Mouse (Mus musculus) lung, adult 18-20 months (tissue): Measurements from ENCODE around the gene Rab20.
"Not testable (repeated sequence)": the region's sequence is repeated elsewhere in the genome, so short reads cannot be mapped to it uniquely, and the experiment has no call there.

ENCODE experiments used
- DNase-seq, 2 experiments: peaks; one replicate each; pipeline ENCODE4 v3.0.0; 2022; ENCODE audit warnings: mixed read lengths in 2 of 2

The Rab20 gene

GRCm38 (mm10) chr8:11477811-11478761 is at the start of gene Rab20:
Rab20 (minus strand) TSS chr8:11478710.
- peak; percentile 87 to 89 for DNase-seq

- no peak for DNase-seq
Measured at GRCm38 (mm10) chr8:11523331-11523730, 44.8 kb upstream of the Rab20 start.

- DNase-seq = peak; percentile 69 to 77
Measured at GRCm38 (mm10) chr8:11518676-11519075, 40.2 kb upstream of the Rab20 start.

GRCm38 (mm10) chr8:11518056-11518396 is 39.5 kb upstream of the Rab20 start:
- DNase-seq = peak; percentile 78 to 89

- DNase-seq = peak; percentile 82
Measured at GRCm38 (mm10) chr8:11517366-11518055, 39.0 kb upstream of the Rab20 start.

- no peak for DNase-seq
Measured at GRCm38 (mm10) chr8:11516292-11516691, 37.8 kb upstream of the Rab20 start.

- no peak for DNase-seq
Measured at GRCm38 (mm10) chr8:11513247-11513646, 34.7 kb upstream of the Rab20 start.

GRCm38 (mm10) chr8:11512711-11513110 is 34.2 kb upstream of the Rab20 start:
- DNase-seq = no peak

- no peak for DNase-seq
Measured at GRCm38 (mm10) chr8:11510971-11511370, 32.5 kb upstream of the Rab20 start.

- no peak for DNase-seq
Measured at GRCm38 (mm10) chr8:11508880-11509279, 30.4 kb upstream of the Rab20 start.

- DNase-seq = peak; percentile 66
Measured at GRCm38 (mm10) chr8:11506802-11507201, 28.3 kb upstream of the Rab20 start.

GRCm38 (mm10) chr8:11506074-11506473 is 27.6 kb upstream of the Rab20 start:
- DNase-seq = no peak

GRCm38 (mm10) chr8:11503476-11504232 is 25.1 kb upstream of the Rab20 start:
- DNase-seq = no peak

- peak in 1 of 2 experiments; percentile 79 for DNase-seq
Measured at GRCm38 (mm10) chr8:11498786-11499485, 20.4 kb upstream of the Rab20 start.

- peak in 1 of 2 experiments; percentile 71 for DNase-seq
Measured at GRCm38 (mm10) chr8:11498281-11498680, 19.8 kb upstream of the Rab20 start.

GRCm38 (mm10) chr8:11497017-11497990 is 18.8 kb upstream of the Rab20 start, which contains the start of gene Naxd:
Naxd (plus strand) TSS chr8:11497506.
- peak; percentile 92 to 95 for DNase-seq

- DNase-seq = not testable (repeated sequence)
Measured at GRCm38 (mm10) chr8:11492340-11492739, 13.8 kb upstream of the Rab20 start.

GRCm38 (mm10) chr8:11487229-11487628 is 8.7 kb upstream of the Rab20 start:
- no peak for DNase-seq

GRCm38 (mm10) chr8:11486142-11486541 is 7.6 kb upstream of the Rab20 start:
- DNase-seq = peak; percentile 61 to 70

GRCm38 (mm10) chr8:11482537-11482936 is 4.0 kb upstream of the Rab20 start:
- DNase-seq = no peak

- DNase-seq = no peak
Measured at GRCm38 (mm10) chr8:11481876-11482275, 3.4 kb upstream of the Rab20 start.
